Comparison of ENCODE assay signal across 11 mouse cellular contexts in the genomic region with DNA sequence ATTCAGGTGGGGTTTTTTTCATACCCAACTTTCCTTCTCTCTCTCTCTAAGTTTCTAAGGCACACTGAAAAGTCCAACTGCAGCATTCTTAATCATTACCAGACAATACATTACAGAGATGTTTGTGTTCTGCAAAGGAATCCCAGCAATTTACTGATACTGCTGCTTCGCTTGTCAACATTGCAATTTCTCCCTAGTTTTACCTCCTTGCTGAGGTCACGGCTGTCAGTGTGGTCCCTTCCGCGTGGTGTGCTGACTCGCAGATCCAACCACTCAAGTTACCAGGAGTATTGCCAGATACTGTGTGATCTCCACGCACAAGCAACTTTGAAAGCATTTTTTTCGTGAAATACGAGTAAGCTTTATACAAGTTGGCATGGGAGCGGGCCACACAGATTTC.
DNase-seq lines count a peak whose midpoint lies in the region.
"Had no signal": no experiment of that assay in that cellular context is flagged by ENCODE, and none has a peak within 500 bp of the region (broad histone marks: within the 10 kb centered on the region; RNA-seq: fewer than 3 reads in every experiment).

No protein-coding gene starts in this region.

- intact Hi-C loops in heart, postnatal 36 days (cut with DNase I), result no loop called here

- DNase-seq in heart, adult 11 months, result peak; percentile 89
- DNase-seq in heart, postnatal 36 days, result no peak
- peak; percentile 25 for DNase-seq in embryo, embryonic 10 days (ENCODE audit: low spot score)
- peak; percentile 15 for DNase-seq in kidney, adult 18-20 months
- peak; percentile 15 to 44 for DNase-seq in kidney, postnatal 4 days
- no peak for DNase-seq in cerebellum, adult 11 months
- DNase-seq in right cerebral cortex, postnatal 10 days (ENCODE audit: low spot score in 2 of 2), result no peak
- DNase-seq in adrenal gland, postnatal 10 days, result no peak
- DNase-seq: adrenal gland, postnatal 25 days; gastrocnemius, postnatal 14 days; liver, postnatal 0 days had no signal

Comparison
In these comparisons a context has a peak if more than half of its experiments do, and no peak if none do; other contexts are left out.
1. DNase-seq: peak in heart, adult 11 months (single experiment), embryo, embryonic 10 days (single experiment), kidney, adult 18-20 months (single experiment) and kidney, postnatal 4 days (2 of 2); none in heart, postnatal 36 days (0 of 2), cerebellum, adult 11 months (single experiment), right cerebral cortex, postnatal 10 days (0 of 2) and adrenal gland, postnatal 10 days (single experiment).